Comparison of ENCODE assay signal across 12 mouse cellular contexts in genomic region chr2:50010409-50010808, GRCm38 (mm10).
"Had no signal": no experiment of that assay in that cellular context is flagged by ENCODE, and none has a peak within 500 bp of the region (broad histone marks: within the 10 kb centered on the region; RNA-seq: fewer than 3 reads in every experiment).

No protein-coding gene starts in this region.

- H3K4me2 ChIP-seq: liver, embryonic 12.5 days; lung, embryonic 14.5 days; midbrain, embryonic 13.5 days had no signal

- H3K4me3 ChIP-seq: liver, embryonic 12.5 days; megakaryocyte, embryonic 14.5 days; midbrain, embryonic 13.5 days had no signal

- H3K9me3 ChIP-seq: liver, embryonic 12.5 days; megakaryocyte, embryonic 14.5 days had no signal

- H3K27ac ChIP-seq: liver, embryonic 12.5 days; midbrain, embryonic 13.5 days; stomach, postnatal 0 days had no signal

- H3K36me3 ChIP-seq: liver, embryonic 12.5 days; midbrain, embryonic 13.5 days had no signal

- H3K9ac ChIP-seq: liver, embryonic 12.5 days; lung, embryonic 14.5 days; midbrain, embryonic 13.5 days had no signal

- H3K4me1 ChIP-seq: liver, embryonic 12.5 days; midbrain, embryonic 13.5 days had no signal

- DNase-seq: kidney, adult 9 months; kidney, postnatal 14 days; lung, embryonic 14.5 days; lung, postnatal 10 days; lung, postnatal 4 days; right cerebral cortex, postnatal 14 days; thymus, postnatal 4 days had no signal

- H3K27me3 ChIP-seq: liver, embryonic 12.5 days; megakaryocyte, embryonic 14.5 days; midbrain, embryonic 13.5 days had no signal

- ATAC-seq: intestine, postnatal 0 days; liver, embryonic 12.5 days; midbrain, embryonic 13.5 days had no signal
